Mouse (Mus musculus) left cerebral cortex, adult 6 months (tissue): ENCODE data around the gene Wbp2nl. TPM values are rescaled to one million over a fixed set of nuclear protein-coding genes. Genes with fewer than 3 reads are reported as not detected.

Experiments used
- long read RNA-seq, 2 experiments: library from polyadenylated mRNA; unstranded; transcript quantifications; one replicate each; pipeline ENCODE4 v2.0.0; 2019 to 2020
- polyA plus RNA-seq: library from polyadenylated mRNA; unstranded; fragments of <200 nt; fragmentation: Nextera tagmentation; gene quantifications from 2 replicates; pipeline ENCODE4 v1.2.3, GENCODE M21; 2021

The Wbp2nl gene
- polyA plus RNA-seq, result not detected in 2 replicates
- long read RNA-seq, experiment 1, partial matches to known transcripts, result 1 of 1 reads
- long read RNA-seq, experiment 1, other reads (novel, unspliced or antisense), result 0 of 1 reads
- long read RNA-seq, experiment 2, result 0 reads

DNA sequence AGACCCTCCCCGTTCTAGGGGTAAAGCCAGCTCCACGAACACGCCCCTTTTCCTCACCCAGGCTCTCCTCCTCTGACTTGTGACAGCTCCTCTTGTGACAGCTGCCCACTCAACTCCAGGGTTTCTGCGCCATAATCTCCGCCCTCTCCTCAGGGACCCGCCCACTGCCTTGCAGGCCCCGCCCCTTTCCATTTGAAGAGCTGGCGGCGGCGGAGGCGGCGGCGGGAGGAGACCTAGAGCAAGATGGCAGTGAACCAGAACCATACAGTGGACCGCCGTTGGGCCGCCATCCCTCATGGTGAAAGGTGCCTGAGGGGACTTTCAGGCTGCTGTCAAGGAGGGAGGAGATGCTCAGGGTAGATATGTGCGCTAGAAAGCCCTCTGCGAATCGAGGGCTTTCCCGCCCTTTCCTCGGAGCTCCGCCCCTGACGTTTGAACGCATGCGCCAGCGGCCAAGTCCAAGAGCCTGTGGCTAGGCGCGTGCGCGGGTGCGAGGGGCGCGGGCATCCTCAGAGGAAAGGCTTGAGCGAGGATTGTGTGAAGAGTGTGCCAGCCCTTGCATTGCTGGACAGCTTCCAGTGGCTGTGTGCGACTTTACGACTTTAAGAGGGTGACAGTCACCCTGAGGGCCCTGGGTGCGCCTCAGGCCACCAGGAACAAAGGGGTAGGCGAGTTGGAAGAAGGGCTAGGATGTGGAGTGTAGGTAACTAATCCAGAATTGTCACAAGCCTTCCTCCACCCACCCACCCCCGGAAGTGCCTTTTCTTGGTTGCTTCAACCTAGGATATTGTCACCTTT lies at the start of gene Wbp2nl:
Gene Wbp2nl (plus strand): TSS at position 191 of the 798 bp plus-strand sequence.

DNA sequence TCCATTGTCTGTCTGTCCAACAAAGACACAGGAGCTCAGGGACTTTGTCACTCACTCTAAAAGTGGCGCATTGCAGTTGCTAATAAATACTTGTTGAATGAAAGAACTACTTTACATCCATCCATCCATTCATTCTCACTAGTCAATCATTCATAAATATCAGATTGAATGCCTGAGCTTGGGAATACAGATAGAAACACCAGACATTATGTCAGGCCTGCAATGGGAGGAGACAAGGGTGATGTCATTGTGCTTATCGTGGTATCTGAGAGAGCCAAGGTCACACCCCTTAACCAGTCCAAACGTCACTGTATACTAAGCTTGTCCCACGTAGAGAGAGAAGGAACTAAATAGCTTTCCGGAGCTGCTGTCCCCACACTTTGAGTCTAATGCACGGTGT lies 46.7 kb upstream of the Wbp2nl start, which contains the start of gene 1500009C09Rik:
Gene 1500009C09Rik (plus strand): TSS at position 301 of the 400 bp plus-strand sequence.

DNA sequence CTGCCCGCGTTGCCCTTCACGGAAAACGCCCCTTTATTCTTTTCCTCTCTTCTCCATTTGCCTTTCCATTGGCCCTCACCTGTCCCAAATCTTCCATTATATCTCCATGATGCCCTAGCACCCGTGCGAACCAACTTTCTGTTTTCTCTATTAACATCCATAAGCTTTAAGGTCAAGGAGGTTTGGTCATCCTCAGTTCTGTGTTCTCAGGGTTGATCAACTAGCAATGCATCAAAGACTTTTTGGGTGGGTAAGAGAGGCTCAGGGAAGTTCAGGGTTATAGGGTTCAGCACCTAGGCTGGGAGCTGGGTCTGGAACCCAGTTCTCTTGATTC lies 24.2 kb upstream of the Wbp2nl start, which contains the start of gene Sept3:
Gene Sept3 (plus strand): TSS at position 301 of the 334 bp plus-strand sequence.

DNA sequence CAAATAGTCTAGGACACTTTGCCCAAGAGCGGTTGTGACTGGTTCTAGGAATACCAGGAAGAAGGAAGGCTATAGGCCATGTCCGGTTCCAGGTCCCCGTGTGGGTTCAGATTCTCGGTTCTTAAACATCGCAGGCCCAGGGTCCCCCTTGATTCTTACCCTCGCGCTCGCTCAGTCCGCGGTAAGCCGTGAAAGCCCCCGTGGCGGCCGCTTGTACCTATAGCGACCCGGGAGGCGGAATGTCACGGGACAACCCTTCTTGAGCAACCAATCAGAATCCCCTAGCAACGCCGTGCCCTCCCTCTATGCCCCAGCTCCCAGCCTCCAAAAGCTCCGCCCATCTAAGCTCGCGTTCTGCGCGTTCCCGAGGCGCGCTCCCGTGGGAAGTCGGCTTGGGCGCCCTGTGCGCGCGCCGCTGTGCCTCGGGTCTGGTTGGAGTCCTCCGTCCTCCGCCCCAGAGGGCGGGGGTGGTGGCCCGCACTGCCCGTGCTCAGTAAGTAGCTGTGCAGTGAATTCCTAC lies 39.9 kb downstream of the Wbp2nl start, which contains the start of the genes Naga, Pheta2 and Smdt1:
Gene Naga (minus strand): TSS at position 333 of the 520 bp plus-strand sequence.
Gene Pheta2 (plus strand): TSS at position 350 of the 520 bp plus-strand sequence.
Gene Smdt1 (plus strand): TSS at position 367 of the 520 bp plus-strand sequence.

DNA sequence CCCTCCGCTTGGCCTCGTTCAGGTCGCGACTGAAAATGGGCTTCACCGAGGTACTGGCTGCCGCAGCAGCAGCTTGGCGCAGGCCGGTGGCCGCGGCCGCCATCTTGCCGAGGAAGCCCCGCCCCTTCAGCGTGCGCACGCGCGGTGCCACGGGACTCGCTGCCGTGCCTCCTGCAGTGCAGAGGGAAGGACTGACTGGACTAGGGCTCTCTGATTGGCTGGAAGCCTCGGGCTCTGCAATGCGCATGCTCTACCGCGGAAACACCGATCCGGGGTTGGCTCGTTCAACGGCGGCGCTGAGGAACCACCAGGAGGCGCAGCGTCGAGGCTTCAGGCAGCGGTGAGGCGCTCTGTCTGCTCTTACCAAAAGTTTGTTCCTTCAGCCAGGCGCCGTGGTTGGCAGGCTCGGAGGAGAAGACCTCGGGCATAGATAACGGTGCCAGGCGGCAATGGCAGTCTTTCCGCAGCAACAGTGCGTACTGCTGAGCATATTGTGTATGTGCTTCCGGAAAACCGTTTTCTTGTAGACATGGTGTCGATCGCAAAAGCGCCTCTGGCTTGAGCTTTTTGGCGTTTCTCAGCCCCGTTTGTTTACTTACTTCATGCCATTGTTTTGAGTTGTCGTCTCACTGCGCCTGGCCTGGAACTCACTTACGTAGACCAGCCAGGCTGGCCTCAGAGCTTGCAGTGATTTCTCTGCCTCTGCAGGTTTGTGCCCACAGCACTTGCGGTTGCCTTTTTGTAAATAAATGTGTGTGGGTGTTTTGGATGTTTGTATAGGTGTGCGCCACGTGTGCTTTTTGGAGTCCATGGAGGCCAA lies 55.6 kb downstream of the Wbp2nl start, which contains the start of gene Ndufa6:
Gene Ndufa6 (minus strand): TSS at position 197 of the 820 bp plus-strand sequence.

Other genes starting within 250 kb of the Wbp2nl start
- gene 4930407I10Rik, start 239.8 kb upstream of the Wbp2nl start, polyA plus RNA-seq, result not detected in 2 replicates
- gene Mei1, start 229.0 kb upstream of the Wbp2nl start, polyA plus RNA-seq, result 1.9 and 2.9 TPM in 2 replicates
- 6.2 and 6.4 TPM in 2 replicates for gene Ccdc134, start 171.0 kb upstream of the Wbp2nl start, polyA plus RNA-seq
- 57.0 and 87.6 TPM in 2 replicates for gene Srebf2, start 151.8 kb upstream of the Wbp2nl start, polyA plus RNA-seq
- gene Shisa8, start 86.1 kb upstream of the Wbp2nl start, polyA plus RNA-seq, result 0.93 and 1.9 TPM in 2 replicates
- 0.23 TPM in 2 replicates for gene Tnfrsf13c, start 74.6 kb upstream of the Wbp2nl start, polyA plus RNA-seq
- gene Cenpm, start 54.2 kb upstream of the Wbp2nl start, polyA plus RNA-seq, result 13.8 and 14.9 TPM in 2 replicates
- gene 1500009C09Rik, start 46.6 kb upstream of the Wbp2nl start, polyA plus RNA-seq, result 24.0 and 32.9 TPM in 2 replicates
- gene Sept3, start 24.1 kb upstream of the Wbp2nl start, polyA plus RNA-seq, result 85.5 and 117 TPM in 2 replicates
- gene Naga, start 40.0 kb downstream of the Wbp2nl start, polyA plus RNA-seq, result 23.6 and 25.5 TPM in 2 replicates
- 0.79 and 0.91 TPM in 2 replicates for gene Pheta2, start 40.0 kb downstream of the Wbp2nl start, polyA plus RNA-seq
- 859 and 926 TPM in 2 replicates for gene Smdt1, start 40.0 kb downstream of the Wbp2nl start, polyA plus RNA-seq
- gene Ndufa6, start 55.4 kb downstream of the Wbp2nl start, polyA plus RNA-seq, result 991 and 1,014 TPM in 2 replicates
- 15.5 and 16.5 TPM in 2 replicates for gene Cyp2d22, start 81.3 kb downstream of the Wbp2nl start, polyA plus RNA-seq
- gene Cyp2d11, start 95.1 kb downstream of the Wbp2nl start, polyA plus RNA-seq, result not detected in 2 replicates
- not detected in 2 replicates for gene Cyp2d10, start 108.2 kb downstream of the Wbp2nl start, polyA plus RNA-seq
- gene Cyp2d9, start 134.5 kb downstream of the Wbp2nl start, polyA plus RNA-seq, result not detected in 2 replicates